Mouse (Mus musculus) ES-E14 (cell line): ENCODE measurements around the gene Tnfrsf1a. TPM values are rescaled to one million over a fixed set of nuclear protein-coding genes. Genes with fewer than 3 reads are reported as not detected.

Experiments
- DNase-seq: peaks from one replicate; pipeline ENCODE4 v3.0.0-alpha.2; 2013; ENCODE audit warnings: low read depth, low spot score
- H3K27ac ChIP-seq: 2 replicates; pipeline ENCODE4 v1.5.1; 2012; ENCODE audit warnings: low read depth, mild to moderate bottlenecking, low read length, moderate library complexity, mixed read lengths; ENCODE audit not compliant: poor library complexity, insufficient read depth, severe bottlenecking
- H3K36me3 ChIP-seq: 2 replicates; pipeline ENCODE4 v1.6.1; 2012; ENCODE audit warnings: mild to moderate bottlenecking, low read length, moderate library complexity, mixed read lengths; ENCODE audit not compliant: control insufficient read depth, poor library complexity, insufficient read depth, severe bottlenecking
- H3K4me1 ChIP-seq, 2 experiments: fragments of 150-350 bp in 1 of 2; sonication (generic) in 1 of 2; 2 replicates each; pipeline ENCODE4 v1.6.1; 2012; ENCODE audit warnings: low read length in 2 of 2, mild to moderate bottlenecking in 1 of 2, mixed read lengths in 1 of 2; ENCODE audit not compliant: control insufficient read depth in 2 of 2, insufficient read depth in 2 of 2, poor library complexity in 1 of 2
- H3K4me3 ChIP-seq, 2 experiments: fragments of 150-350 bp in 1 of 2; sonication (generic) in 1 of 2; 2 replicates each; pipeline ENCODE4 v1.5.1; 2012; ENCODE audit warnings: low read length in 2 of 2, low read depth in 1 of 2, mild to moderate bottlenecking in 1 of 2, mixed read lengths in 1 of 2; ENCODE audit not compliant: insufficient read depth in 1 of 2, poor library complexity in 1 of 2, severe bottlenecking in 1 of 2
- H3K9ac ChIP-seq: 2 replicates; pipeline ENCODE4 v1.6.1; 2012; ENCODE audit warnings: low read depth, mild to moderate bottlenecking, low read length, mixed read lengths; ENCODE audit not compliant: poor library complexity, insufficient read depth, severe bottlenecking
- H3K9me3 ChIP-seq: fragments of 150-350 bp; sonication (generic); 2 replicates; pipeline ENCODE4 v1.6.1; 2012; ENCODE audit warnings: low read depth, mild to moderate bottlenecking, low read length; ENCODE audit not compliant: control insufficient read depth, insufficient read depth
- CHD2 ChIP-seq: IDR thresholded peaks from 2 replicates; pipeline ENCODE4 v1.6.1; 2014; ENCODE audit warnings: mild to moderate bottlenecking, low read depth, low read length, inconsistent platforms
- HCFC1 ChIP-seq: IDR thresholded peaks from 2 replicates; pipeline ENCODE4 v1.6.1; 2012; ENCODE audit warnings: low read length, inconsistent platforms, borderline replicate concordance; ENCODE audit not compliant: insufficient read depth
- MAFK ChIP-seq: IDR thresholded peaks from 2 replicates; pipeline ENCODE4 v1.6.1; 2014; ENCODE audit warnings: mild to moderate bottlenecking, low read depth, low read length, inconsistent platforms; ENCODE audit not compliant: insufficient read depth
- ZC3H11A ChIP-seq: IDR thresholded peaks from 2 replicates; pipeline ENCODE4 v1.6.1; 2012; ENCODE audit warnings: low read depth, mild to moderate bottlenecking, inconsistent platforms, low read length, borderline replicate concordance
- ZNF384 ChIP-seq: IDR thresholded peaks from 2 replicates; pipeline ENCODE4 v1.6.1; 2012; ENCODE audit warnings: low read depth, low read length, inconsistent platforms
- in situ Hi-C, 2 experiments: fragments of 600-800 bp; cut with MboI; formaldehyde crosslinking; loops; one replicate each; pipeline ENCODE4 v1.15.1; 2025; ENCODE audit warnings: low sequenced_read_pairs in 2 of 2, inconsistent platforms in 1 of 2; ENCODE audit not compliant: unreplicated experiment in 2 of 2
- total RNA-seq: library from RNA; depleted of rRNA; stranded (reverse); fragments of 300-350 nt; gene quantifications from 2 replicates; pipeline ENCODE4 v1.2.3, GENCODE M21; 2012; rRNA removed

The Tnfrsf1a gene
- total RNA-seq, 1 experiment: 7.7 TPM

GRCm38 (mm10) chr6:125410551-125410950 is 61.4 kb downstream of the Tnfrsf1a start:
- Histone ChIP-seq H3K9ac (peak overlapping the region; percentile 61), H3K4me3 (peak overlapping the region; percentile 32 to 51), H3K4me1 (peaks cover 0 to 9% of the 10 kb centered on the region in 2 experiments; a peak in 2 of 4 replicates), H3K9me3 (no peaks in the 10 kb centered on the region), H3K36me3 (no peaks in the 10 kb centered on the region), H3K27ac (peak overlapping the region; percentile 87)
- in situ Hi-C loops: no loop called here
- no peak for DNase-seq
- TF ChIP-seq ZNF384 (no peak), CHD2 (no peak), MAFK (peak; percentile 93)

- Histone ChIP-seq H3K9me3 (no peaks in the 10 kb centered on the region), H3K27ac (peak overlapping the region; percentile 87), H3K4me1 (peaks cover 0 to 5% of the 10 kb centered on the region in 2 experiments; a peak in 1 of 4 replicates), H3K36me3 (no peaks in the 10 kb centered on the region), H3K4me3 (peak overlapping the region; percentile 32 to 51), H3K9ac (peak overlapping the region; percentile 61)
- TF ChIP-seq MAFK: no peak
- no peak for TF ChIP-seq ZC3H11A
- no peak for TF ChIP-seq HCFC1
- in situ Hi-C loops: no loop called here
- peak; percentile 81 for DNase-seq
Observed at GRCm38 (mm10) chr6:125410995-125411547, 61.9 kb downstream of the Tnfrsf1a start.

- no peak overlapping the region; the same call in 1 of the 2 replicates for H3K9ac ChIP-seq
- H3K27ac ChIP-seq: peak overlapping the region; percentile 87
- peaks cover 0 to 5% of the 10 kb centered on the region in 2 experiments; a peak in 1 of 4 replicates for H3K4me1 ChIP-seq
- TF ChIP-seq CHD2 (no peak), ZNF384 (no peak), ZC3H11A (no peak)
- no peaks in the 10 kb centered on the region for H3K9me3 ChIP-seq
- no peaks in the 10 kb centered on the region for H3K36me3 ChIP-seq
- DNase-seq: no peak
- in situ Hi-C loops: no loop called here
- no peak overlapping the region for H3K4me3 ChIP-seq
Observed at GRCm38 (mm10) chr6:125411661-125412060, 62.5 kb downstream of the Tnfrsf1a start.

Other genes with a start within 250 kb of the Tnfrsf1a start
- gene Nop2, start 217.5 kb upstream of the Tnfrsf1a start, total RNA-seq: 159 and 174 TPM in 2 replicates
- 15.1 and 16.5 TPM in 2 replicates for gene Iffo1, start 204.1 kb upstream of the Tnfrsf1a start, total RNA-seq
- 2,407 and 2,462 TPM in 2 replicates for gene Gapdh, start 182.9 kb upstream of the Tnfrsf1a start, total RNA-seq
- 159 and 187 TPM in 2 replicates for gene Ncapd2, start 157.7 kb upstream of the Tnfrsf1a start, total RNA-seq
- gene Mrpl51, start 157.6 kb upstream of the Tnfrsf1a start, total RNA-seq: 155 and 184 TPM in 2 replicates
- gene Vamp1, start 133.8 kb upstream of the Tnfrsf1a start, total RNA-seq: 3.5 and 4.6 TPM in 2 replicates
- 4.2 and 6.4 TPM in 2 replicates for gene Tapbpl, start 117.5 kb upstream of the Tnfrsf1a start, total RNA-seq
- gene Cd27, start 112.4 kb upstream of the Tnfrsf1a start, total RNA-seq: 0.22 TPM in 1 of 2 replicates, not detected in the other
- 53.3 and 84.8 TPM in 2 replicates for gene Tuba3a, start 63.3 kb upstream of the Tnfrsf1a start, total RNA-seq
- gene Ltbr, start 35.5 kb upstream of the Tnfrsf1a start, total RNA-seq: 8.7 and 14.3 TPM in 2 replicates
- gene Scnn1a, start 28.7 kb upstream of the Tnfrsf1a start, total RNA-seq: 0.11 and 0.31 TPM in 2 replicates
- 1.1 and 1.5 TPM in 2 replicates for gene Plekhg6, start 31.4 kb downstream of the Tnfrsf1a start, total RNA-seq
- 228 and 374 TPM in 2 replicates for gene Cd9, start 145.4 kb downstream of the Tnfrsf1a start, total RNA-seq
- 3.0 and 6.8 TPM in 2 replicates for gene Vwf, start 197.4 kb downstream of the Tnfrsf1a start, total RNA-seq